Mouse (Mus musculus) gastrocnemius, adult 2 months (tissue): ENCODE measurements around the gene Cd200. TPM values are rescaled to one million over a fixed set of nuclear protein-coding genes. Genes with fewer than 3 reads are reported as not detected.
"Not testable (repeated sequence)": the region's sequence is repeated elsewhere in the genome, so short reads cannot be mapped to it uniquely, and the experiment has no call there.

Experiments used
- DNase-seq: peaks from one replicate; pipeline ENCODE4 v3.0.0; 2022
- H3K27ac ChIP-seq: fragments of 200-600 bp; 2 replicates; pipeline ENCODE4 v1.8.1; 2022; ENCODE audit warnings: mild to moderate bottlenecking
- H3K4me3 ChIP-seq: fragments of 200-600 bp; 2 replicates; pipeline ENCODE4 v1.8.1; 2022; ENCODE audit warnings: mild to moderate bottlenecking, moderate library complexity
- CTCF ChIP-seq: fragments of 200-600 bp; IDR thresholded peaks from 2 replicates; pipeline ENCODE4 v1.8.1; 2022; ENCODE audit warnings: antibody characterized with exemption, mild to moderate bottlenecking, moderate library complexity
- intact Hi-C: fragments of 180-260 bp; cut with DNase I; formaldehyde crosslinking; loops from one replicate; pipeline ENCODE4 v1.15.1; 2025
- total RNA-seq, 2 experiments: library from RNA; stranded (reverse); gene quantifications; 2 replicates each; pipeline ENCODE4 v1.2.3; 2021

Gene Cd200
- total RNA-seq, 2 experiments from 2014 or later, result 10.4 to 20.1 TPM

- DNase-seq, result no peak
- no peak overlapping the region for H3K4me3 ChIP-seq
- TF ChIP-seq CTCF, result no peak
- intact Hi-C loops, result loop anchor here (5.0 kb wide), 1 partner anchor 43 kb away; no protein-coding TSS in a partner anchor
- peak overlapping the region; percentile 75 for H3K27ac ChIP-seq
Measured at GRCm38 (mm10) chr16:45375506-45376225, 33.2 kb downstream of the Cd200 start.

GRCm38 (mm10) chr16:45374074-45374473 is 34.8 kb downstream of the Cd200 start:
- intact Hi-C loops, result no loop called here
- Histone ChIP-seq H3K4me3 (no peak overlapping the region), H3K27ac (peak overlapping the region; percentile 43; the same call in 1 of the 2 replicates)
- no peak for TF ChIP-seq CTCF
- no peak for DNase-seq

- intact Hi-C loops, result no loop called here
- Histone ChIP-seq H3K27ac (peak overlapping the region; percentile 80), H3K4me3 (no peak overlapping the region)
- no peak for TF ChIP-seq CTCF
- DNase-seq, result no peak
Measured at GRCm38 (mm10) chr16:45371076-45371475, 37.8 kb downstream of the Cd200 start.

- no peak for TF ChIP-seq CTCF
- DNase-seq, result peak; percentile 17
- H3K4me3 ChIP-seq, result no peak overlapping the region
- intact Hi-C loops, result no loop called here
- H3K27ac ChIP-seq, result peak overlapping the region; percentile 80
Measured at GRCm38 (mm10) chr16:45369285-45369965, 39.4 kb downstream of the Cd200 start.

GRCm38 (mm10) chr16:45366111-45366510 is 42.7 kb downstream of the Cd200 start:
- no peak for DNase-seq
- intact Hi-C loops, result no loop called here
- H3K27ac ChIP-seq, result peak overlapping the region; percentile 73
- no peak overlapping the region for H3K4me3 ChIP-seq
- no peak for TF ChIP-seq CTCF

GRCm38 (mm10) chr16:45365353-45365752 is 43.5 kb downstream of the Cd200 start:
- intact Hi-C loops, result no loop called here
- peak overlapping the region; percentile 73 for H3K27ac ChIP-seq
- no peak for TF ChIP-seq CTCF

GRCm38 (mm10) chr16:45364627-45365026 is 44.2 kb downstream of the Cd200 start:
- no peak for TF ChIP-seq CTCF
- DNase-seq, result no peak
- intact Hi-C loops, result loop anchor here (5.0 kb wide), 1 partner anchor 43 kb away; the partner anchor contains the start of gene Cd200
- Histone ChIP-seq H3K27ac (peak overlapping the region; percentile 73; the same call in 1 of the 2 replicates), H3K4me3 (no peak overlapping the region)

More at GRCm38 (mm10) chr16:45365353-45365752, 43.5 kb downstream of the Cd200 start:
- no peak for DNase-seq
- H3K4me3 ChIP-seq, result no peak overlapping the region

- no peak for TF ChIP-seq CTCF
- peak overlapping the region; percentile 73 for H3K27ac ChIP-seq
- DNase-seq, result no peak
- intact Hi-C loops, result loop anchor here (5.0 kb wide), 1 partner anchor 44 kb away; the partner anchor contains the start of gene Cd200
- no peak overlapping the region for H3K4me3 ChIP-seq
Measured at GRCm38 (mm10) chr16:45363480-45364045, 45.3 kb downstream of the Cd200 start.

- intact Hi-C loops, result loop anchor here (5.0 kb wide), 1 partner anchor 46 kb away; the partner anchor contains the start of gene Cd200
- Histone ChIP-seq H3K4me3 (no peak overlapping the region), H3K27ac (peak overlapping the region; percentile 66)
- no peak for TF ChIP-seq CTCF
- DNase-seq, result no peak
Measured at GRCm38 (mm10) chr16:45361450-45361849, 47.4 kb downstream of the Cd200 start.

GRCm38 (mm10) chr16:45358441-45358840 is 50.4 kb downstream of the Cd200 start:
- DNase-seq, result peak; percentile 32
- intact Hi-C loops, H3K4me3 ChIP-seq: not testable (repeated sequence)
- H3K27ac ChIP-seq, result peak overlapping the region; percentile 75; the same call in 1 of the 2 replicates

- intact Hi-C loops, result no loop called here
- peak overlapping the region; percentile 75 for H3K27ac ChIP-seq
Measured at GRCm38 (mm10) chr16:45357134-45357533, 51.7 kb downstream of the Cd200 start.

GRCm38 (mm10) chr16:45352875-45353274 is 56.0 kb downstream of the Cd200 start:
- DNase-seq, result no peak
- no peak overlapping the region for H3K27ac ChIP-seq
- intact Hi-C loops, result no loop called here
- H3K4me3 ChIP-seq, result no peak overlapping the region
- TF ChIP-seq CTCF, result no peak

More at GRCm38 (mm10) chr16:45357134-45357533, 51.7 kb downstream of the Cd200 start:
- no peak for TF ChIP-seq CTCF
- no peak overlapping the region for H3K4me3 ChIP-seq
- DNase-seq, result no peak

GRCm38 (mm10) chr16:45350767-45351166 is 58.1 kb downstream of the Cd200 start:
- Histone ChIP-seq H3K27ac (peak overlapping the region; percentile 74), H3K4me3 (no peak overlapping the region)
- no peak for TF ChIP-seq CTCF
- no peak for DNase-seq
- intact Hi-C loops, result no loop called here
